Mouse (Mus musculus): ENCODE results near the gene Try10.
"Not testable (repeated sequence)": the region's sequence is repeated elsewhere in the genome, so short reads cannot be mapped to it uniquely, and the experiment has no call there.

The Try10 gene

GRCm38 (mm10) chr6:41353932-41354331, at the start of gene Try10:
TSS of gene Try10 (plus strand) at chr6:41354105.
- DNase-seq (ENCODE audit: extremely low spot score, low spot score): no peak

- not testable (repeated sequence) for DNase-seq (ENCODE audit: extremely low spot score, low spot score)
These were observed 37.2 kb upstream of the Try10 start, which contains the start of gene Try5 for GRCm38 (mm10) chr6:41316741-41317140. TSS of gene Try5 (minus strand) at chr6:41316841.

- DNase-seq (ENCODE audit: extremely low spot score, low spot score): not testable (repeated sequence)
These were observed 19.9 kb downstream of the Try10 start for GRCm38 (mm10) chr6:41373772-41374171.

- DNase-seq (ENCODE audit: extremely low spot score, low spot score): not testable (repeated sequence)
These were observed 23.7 kb downstream of the Try10 start, which contains the start of gene Prss3 for GRCm38 (mm10) chr6:41377578-41377977. TSS of gene Prss3 (minus strand) at chr6:41377678.

- DNase-seq (ENCODE audit: extremely low spot score, low spot score): no peak
These were observed 32.9 kb downstream of the Try10 start for GRCm38 (mm10) chr6:41386781-41387180.

GRCm38 (mm10) chr6:41391640-41392039, 37.7 kb downstream of the Try10 start:
- not testable (repeated sequence) for DNase-seq (ENCODE audit: extremely low spot score, low spot score)

GRCm38 (mm10) chr6:41392056-41392455, 38.2 kb downstream of the Try10 start, which contains the start of gene Gm5771:
TSS of gene Gm5771 (plus strand) at chr6:41392356.
- DNase-seq (ENCODE audit: extremely low spot score, low spot score): not testable (repeated sequence)

Data from neural tube, embryonic 10.5 days (tissue).